Mouse (Mus musculus): ENCODE results near the gene Smpx.
A peak's percentile ranks its signal among the peaks of the same experiment; 100 is the strongest.

Smpx gene

DNA sequence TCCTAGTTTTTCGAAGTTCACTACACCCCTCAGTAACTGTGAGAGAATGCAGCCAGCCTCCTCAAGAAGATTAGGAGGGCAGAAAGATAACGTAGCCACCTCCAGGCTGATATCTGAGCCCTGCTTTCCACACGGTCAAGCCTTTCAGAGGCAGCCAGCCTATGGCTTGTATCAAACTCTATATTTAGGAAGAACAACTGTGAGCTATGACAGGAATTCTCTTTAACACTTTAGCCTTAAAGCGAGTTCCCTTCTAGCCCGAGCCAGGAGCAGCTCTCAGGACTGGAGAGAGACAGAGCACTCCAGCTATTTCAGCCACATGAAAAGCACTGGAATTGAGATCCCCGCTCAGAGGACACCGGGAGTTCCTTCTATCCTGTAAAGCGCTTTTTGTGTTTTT, at the start of gene Smpx:
Gene Smpx (plus strand): TSS at position 49 of the 400 bp plus-strand sequence.
- no peak for DNase-seq

DNA sequence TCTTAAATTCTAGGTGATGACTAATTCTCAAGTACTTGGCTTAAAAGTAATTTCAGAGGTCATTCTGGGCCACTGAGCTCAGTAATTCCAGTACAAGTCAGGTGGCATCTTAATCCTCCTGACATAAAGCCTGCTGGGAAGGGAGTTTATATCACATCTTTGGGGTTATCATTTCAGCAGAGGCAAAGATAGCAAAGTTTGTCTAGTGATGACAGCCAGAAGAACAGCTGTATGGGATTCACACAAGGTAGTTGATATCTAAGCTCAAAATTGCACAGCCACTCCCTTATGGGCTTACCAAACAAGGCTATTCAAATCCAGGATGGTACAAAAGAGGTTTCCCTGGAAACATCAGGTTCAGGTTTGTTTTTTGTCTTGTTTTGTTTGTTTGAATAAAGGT, 43.7 kb upstream of the Smpx start:
- DNase-seq = no peak

DNA sequence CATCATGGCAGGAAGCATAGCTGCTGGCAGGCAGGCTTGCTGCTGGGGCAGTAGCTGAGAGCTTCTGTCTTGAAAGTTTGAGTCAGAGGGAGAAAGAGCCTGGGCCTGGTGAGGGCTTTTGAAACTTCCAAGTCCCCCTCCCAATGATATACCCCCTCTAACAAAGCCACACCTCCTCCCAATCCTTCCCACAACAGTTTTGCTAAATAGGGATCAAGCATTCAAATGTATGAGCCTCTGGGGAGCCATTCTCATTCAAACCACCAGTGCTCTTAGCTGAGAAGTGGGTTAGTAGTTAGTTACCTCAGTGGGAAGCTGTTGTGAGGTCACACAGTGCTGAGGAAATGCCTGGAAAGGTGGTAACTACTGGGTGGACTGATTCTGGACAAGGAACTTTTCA, 41.4 kb upstream of the Smpx start:
- no peak for DNase-seq

DNA sequence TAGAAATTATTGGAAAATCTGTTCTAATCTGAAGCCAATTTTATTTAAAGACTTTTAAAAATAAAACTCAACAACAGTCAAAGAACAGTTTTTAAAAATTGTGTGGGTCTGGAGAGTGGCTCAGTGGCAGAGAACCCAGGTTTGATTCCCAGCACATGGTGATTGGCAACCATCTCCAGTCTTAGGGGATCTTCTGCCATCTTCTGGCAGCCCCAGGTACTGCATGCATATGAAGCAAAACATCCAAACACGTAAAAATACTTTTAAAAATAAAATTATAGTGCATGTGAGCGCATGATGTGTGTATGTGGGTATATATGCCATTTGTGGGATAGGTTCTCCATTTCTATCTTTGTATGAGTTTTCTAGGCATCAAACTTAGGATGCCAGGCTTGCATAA, 26.9 kb upstream of the Smpx start:
- DNase-seq = no peak

DNA sequence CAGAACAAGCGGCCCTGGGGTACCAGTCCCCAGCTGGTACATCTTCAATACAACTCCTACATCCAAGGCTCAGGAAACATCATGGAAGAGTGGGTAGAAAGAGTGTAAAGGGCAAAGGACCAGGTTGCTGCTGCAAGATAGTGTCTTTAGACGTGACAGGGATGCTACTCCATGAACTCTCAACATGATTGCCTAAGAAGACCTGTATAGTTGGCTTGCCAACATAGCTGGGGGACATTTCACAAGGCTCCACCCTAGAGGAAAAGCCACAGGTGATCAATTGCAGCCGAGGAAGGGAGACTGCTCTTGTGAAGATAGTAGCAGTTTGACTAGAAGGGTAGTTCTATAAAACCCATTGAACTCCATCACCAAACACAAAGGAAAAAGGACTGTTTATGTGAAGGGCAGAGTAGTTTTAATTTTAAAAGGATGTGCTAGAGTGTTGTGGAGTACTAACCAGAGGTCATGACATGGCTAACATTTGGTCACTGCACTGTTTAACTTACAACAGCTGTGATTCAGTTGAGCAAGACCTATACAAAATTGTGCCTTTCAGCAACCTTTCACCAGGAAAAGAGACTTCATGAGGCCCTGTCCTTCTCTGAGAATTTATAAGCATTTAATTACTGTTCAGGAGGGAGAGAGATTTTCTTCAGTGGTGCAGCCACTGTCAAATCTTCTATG, 23.9 kb upstream of the Smpx start:
- DNase-seq = no peak

DNA sequence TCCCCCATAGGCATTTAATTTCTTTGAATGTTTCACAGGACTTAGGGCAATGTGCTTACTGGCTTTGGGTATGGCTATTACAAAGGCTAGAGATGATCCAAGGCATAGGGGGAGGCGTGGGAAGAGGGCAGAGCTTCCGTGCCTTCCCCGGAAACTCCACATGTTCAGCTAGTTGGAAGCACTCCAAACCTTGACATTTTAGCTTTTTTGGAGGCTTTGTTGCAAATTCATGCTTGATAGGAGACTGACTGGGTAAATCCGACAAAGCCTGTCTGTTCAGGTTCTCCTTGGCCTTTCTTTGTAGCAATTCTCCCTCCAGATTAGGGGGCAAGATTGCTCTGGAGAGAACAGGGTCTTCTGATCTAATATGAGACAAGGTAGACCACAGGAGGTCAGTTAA, 7.5 kb upstream of the Smpx start:
- DNase-seq = no peak

DNA sequence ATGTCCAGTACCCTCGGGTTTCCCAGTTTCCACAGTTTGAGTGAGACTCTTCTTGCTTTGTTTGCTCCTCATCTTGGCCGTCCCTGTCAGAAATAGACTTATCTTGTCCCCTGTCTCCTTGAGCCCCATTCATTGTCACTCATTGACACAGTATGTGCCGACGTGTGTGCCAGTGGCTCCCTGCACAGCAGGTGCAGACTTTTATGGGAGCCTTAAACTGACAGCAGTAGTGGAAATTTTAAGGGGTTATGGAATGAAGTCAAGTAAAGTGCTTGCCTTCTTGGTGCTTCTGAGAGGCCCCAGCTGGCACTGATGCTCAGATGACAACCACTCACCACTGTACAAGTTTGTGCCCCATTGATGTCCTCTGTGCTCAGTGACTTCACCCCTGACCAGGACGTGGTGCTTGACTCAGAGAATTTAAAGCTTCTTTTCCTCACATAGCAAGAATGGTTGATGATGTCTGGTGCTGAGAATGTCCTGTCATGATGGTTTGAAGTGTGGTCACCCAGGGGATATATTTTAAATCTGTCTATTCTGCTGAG, 1.0 kb upstream of the Smpx start:
- DNase-seq = no peak

DNA sequence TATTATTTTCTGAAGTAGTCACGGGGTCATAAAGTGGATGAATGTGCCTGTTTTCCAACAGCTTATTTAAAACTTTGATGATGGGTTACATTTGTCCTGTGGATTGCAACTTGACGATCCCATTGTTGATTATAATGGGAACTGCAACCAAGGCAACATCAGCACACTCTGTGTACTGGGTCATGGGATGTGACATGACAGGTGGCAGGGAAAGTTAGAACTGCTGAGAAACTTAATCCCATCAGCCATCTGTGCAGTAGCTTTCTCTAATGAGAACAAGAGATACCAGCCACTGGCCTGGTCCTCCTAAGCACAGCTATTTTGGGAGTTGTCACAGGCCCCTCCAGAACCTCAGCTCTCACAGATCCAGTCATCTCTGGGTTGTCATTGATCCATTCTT, 8.5 kb downstream of the Smpx start:
- DNase-seq = no peak

DNA sequence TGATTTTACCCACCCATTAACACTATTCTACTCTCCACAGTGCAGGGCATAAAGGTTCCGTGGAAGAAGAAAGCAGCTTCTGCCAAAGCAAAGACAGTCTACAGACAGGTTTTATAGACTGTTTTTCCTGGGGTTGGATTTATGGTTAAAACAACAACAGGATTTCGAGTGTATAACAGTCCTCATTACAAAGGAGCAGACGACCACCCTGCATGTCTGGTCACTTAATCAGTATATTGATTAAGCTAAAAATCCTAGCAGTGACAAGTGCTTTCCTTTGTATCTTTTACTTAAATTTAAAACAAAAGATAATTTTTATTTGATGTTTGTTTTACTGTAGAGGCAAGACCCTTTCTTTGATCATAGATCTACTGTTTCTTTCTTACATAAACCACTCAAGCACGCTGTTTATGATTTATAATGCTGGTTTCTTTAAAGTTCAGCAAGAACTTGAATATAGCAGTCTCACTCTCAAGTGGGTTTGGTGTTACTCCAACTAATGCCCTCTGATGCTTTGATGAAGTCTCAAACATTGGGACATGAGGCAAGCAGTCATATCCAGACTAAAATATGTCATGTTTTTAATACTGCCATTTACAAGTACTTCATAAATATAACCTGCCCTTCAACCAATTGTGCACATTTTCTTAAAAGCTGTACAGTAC, 10.0 kb downstream of the Smpx start:
- no peak for DNase-seq

DNA sequence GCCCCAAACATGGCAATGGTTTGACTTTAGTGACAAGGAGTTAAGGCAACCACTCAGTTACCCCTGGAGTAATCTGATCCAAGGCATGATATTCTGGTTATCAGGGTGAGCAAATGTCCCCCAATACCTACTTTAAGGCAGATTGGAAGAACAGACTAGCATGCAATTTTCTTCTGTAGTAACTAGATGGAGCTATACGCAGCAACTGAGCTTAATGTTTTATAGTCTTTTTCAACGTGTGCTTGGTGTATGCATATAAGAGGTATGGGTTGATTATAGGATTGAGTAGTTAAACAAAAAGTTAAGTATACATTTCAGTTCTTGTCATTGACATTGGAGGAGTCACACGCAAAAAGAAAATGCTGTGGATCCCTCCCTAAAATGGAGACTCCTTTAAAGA, 21.2 kb downstream of the Smpx start:
- no peak for DNase-seq

DNA sequence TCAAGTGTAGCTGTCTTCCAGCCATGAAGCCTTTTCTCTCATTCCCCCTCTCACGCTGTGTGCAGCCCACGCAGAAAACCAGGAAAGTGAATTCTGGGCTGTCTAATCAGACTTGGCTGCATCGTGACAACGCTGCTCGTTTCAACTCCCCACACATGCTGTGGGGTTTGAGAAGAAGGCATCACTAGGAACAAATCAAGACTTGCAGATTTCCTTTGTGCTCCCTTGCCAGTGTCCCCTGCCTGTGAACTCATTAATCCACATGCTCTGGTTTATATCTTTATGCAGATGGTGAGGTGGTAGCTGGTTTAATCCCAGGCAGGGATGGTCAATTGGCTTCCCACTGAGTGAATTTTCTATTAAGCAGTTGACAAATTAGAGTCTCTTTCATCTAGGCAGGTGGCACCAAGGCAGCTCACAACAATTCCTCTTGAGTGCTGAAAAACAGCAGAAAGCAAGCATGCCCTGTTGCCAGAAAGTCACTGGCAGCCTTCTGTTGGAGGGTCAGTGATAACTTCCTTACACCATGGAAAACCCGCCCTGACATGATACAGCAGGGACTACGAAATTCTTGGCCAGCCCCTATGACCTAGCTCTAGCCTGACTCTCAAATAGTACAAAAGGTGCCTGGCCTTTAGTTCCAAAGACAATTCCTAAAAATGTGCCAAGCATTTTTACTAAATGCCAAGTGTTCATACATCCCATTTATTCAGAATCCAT, 32.1 kb downstream of the Smpx start:
- peak; percentile 65 for DNase-seq

DNA sequence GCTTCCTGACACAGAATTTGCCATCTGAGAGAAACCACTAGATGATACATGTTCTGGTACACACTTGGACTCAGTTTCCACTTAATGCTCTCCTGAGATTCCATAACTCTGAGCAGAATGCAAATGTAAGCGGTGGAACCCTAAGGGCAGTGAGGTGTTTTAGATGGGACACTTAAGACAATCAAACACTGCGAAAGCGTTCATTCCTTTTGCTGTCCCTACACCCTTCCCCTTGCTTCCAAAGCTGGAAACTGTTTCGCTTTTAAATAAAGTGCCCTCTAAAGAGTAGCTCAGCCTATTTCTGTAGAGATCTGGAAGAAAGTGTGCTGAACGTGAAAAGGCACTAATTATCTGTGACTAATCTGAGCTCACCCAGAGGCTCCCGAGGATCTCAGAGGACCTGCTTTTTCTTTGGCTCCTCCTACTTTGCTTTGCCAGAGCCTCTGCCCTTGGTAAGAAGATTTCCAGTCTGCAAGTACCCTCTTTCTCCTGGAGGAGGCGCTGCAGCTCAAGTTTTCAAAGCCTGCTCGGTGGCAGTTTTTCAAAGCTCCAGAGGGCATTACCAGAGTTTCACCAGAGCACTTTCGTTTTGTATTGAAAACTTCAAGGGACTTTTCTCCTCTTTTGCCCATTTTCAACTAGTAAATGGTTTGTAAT, 33.1 kb downstream of the Smpx start:
- peak; percentile 82 for DNase-seq

DNA sequence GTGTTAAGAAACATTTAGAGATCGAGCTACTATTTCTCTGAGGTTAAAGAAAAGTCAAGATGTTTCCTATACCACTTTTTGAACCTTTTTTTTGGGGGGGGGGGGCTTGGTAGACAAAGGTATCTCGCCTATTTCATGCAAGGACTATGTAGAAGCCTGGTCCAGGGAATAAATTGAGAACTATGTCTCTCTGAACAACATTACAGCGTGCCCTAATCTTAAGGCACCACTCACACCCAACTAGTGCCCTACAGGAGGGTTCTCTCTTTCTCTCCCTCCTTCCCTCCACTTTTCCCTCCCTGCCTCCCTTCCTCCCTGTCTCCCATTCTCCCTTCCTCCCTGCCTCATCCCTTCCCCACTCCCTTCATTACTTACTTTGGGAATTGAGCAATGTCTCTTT, 33.6 kb downstream of the Smpx start:
- no peak for DNase-seq

DNA sequence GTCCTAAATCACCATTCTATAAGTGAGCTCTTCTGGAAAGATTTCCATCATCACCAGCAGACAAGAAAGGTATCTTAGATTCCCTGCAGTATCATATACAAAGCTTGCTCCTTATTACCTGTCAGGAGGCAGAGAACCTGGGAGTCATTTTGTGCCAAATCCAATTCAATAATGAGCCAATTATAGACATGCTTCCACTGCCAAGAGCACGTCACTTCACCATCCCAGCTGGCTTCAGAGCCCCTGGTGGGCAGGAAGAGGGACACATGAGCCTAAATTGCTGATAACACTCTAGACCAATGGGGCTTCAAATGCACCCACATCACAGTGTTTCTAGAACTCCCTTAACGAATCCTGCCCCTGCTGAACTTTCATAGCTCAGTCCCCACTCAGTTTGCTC, 35.1 kb downstream of the Smpx start:
- DNase-seq = no peak

DNA sequence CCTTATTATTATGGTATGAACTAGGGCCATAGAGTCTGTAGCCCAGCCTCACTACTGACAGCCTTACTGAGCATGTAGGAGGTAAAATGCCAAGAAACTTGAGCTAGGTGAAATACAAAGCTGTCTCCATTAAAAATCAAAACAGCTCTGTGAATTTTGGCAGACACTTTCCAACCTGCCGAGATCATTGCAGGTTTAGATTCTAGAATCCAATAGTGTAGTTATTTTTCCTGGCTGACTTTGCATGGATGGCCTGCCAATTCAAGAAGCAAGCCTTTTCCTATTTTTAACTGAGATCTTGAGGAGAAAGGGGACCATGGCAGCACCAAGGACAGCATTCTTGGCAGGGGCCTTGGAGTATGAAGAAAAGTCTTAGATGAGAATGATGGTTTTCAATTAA, 35.6 kb downstream of the Smpx start:
- DNase-seq = no peak

DNA sequence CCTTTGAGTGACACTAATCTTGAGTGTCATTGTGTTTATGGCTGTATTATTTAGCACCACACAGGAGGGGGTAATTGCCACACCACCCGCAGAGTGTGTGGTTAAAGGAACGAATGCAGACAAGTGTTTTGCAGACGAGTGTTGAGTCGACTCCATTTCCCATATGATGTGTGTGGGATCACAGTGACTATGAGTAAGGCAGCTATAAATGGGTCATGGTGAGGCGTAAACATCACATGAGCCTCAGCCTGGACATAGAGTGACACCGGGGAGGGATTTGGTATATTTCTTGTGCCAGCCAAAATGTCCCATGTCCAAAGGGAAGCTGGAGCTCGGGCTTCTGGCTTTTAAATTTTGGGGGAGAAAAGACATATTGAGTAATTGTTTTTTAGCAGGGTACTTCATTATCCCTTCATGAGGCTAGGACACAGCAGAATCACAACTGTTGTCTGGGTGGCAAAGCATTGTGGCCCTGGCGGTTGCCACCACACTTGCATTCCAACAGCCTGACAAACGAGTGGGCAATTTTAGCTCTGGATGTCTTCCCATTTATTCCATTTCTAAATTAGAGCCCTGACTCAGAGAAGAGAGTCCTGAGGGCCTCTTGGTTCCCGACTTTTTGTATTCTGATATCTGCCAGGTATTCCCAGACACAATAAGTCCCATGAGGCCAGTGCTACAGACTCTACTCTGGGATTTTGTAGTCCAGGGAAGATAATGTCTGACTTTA, 49.3 kb downstream of the Smpx start:
- DNase-seq = peak; percentile 8

DNA sequence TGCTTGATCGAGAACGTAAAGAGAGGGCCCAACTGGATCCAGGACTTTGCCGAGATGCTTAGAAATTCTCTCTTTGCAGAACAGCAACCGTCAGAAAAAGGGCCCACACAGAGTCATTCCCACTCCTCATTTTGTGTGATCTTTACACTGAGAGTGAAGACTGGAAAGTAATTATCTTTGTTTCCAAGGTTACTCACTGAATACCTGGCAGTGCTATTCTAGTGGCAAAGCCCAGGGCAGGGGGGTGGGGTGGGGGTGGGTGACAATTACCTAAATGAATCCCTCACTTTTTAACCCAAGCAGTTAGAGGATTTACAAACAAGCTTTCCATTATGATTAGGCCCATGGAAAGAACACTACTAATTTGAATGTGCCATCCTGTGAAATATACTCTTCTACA, 55.8 kb downstream of the Smpx start:
- DNase-seq = no peak

DNA sequence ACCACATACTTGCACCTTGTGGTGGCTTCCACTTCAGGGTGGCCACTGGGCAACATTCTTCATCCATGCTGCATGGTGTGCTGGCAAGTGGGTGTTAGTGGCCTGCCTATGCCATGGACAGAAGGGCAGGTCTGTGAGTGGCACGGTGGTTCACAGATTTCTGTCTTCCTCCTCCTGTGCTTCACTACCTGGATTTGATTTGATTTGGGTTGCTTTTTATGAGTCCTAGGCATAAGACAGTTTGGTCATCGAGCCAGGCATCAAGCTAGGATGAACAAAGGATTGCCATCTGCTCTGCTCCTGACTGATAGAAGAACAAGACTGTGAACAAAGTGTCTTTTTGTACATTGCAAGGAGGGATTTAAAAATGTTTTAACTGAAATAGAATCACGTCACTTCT, 63.8 kb downstream of the Smpx start:
- no peak for DNase-seq

DNA sequence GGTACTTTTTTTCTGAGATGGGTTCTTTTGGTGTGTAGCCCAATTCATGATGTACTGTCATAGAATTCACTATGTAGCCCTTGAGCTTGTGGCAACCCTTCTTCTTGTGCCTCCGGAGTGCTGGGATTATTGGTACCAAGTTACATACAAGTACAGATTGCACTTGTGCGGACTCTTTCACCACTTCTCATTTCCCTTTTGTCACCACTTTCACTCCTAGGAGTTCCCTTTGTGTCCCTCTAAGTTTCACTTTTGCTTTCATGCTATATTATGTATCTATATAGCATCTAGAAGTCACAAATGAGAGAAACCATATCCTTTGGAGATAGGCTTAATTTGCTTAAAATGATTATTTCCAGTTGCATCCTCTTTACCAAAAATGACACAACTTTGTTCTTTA, 103.0 kb downstream of the Smpx start:
- DNase-seq = no peak
